Mouse (Mus musculus) kidney, embryonic 16.5 days (tissue): Measurements from ENCODE around the gene Gm44973. TPM values are rescaled to one million over a fixed set of nuclear protein-coding genes. Genes with fewer than 3 reads are reported as not detected.

Source experiments
- ATAC-seq: fragments of 200-750 bp; cut with Nextera tagmentation; 2 replicates; pipeline ENCODE4 v1.8.0; 2017; ENCODE audit warnings: moderate TSS enrichment; ENCODE audit not compliant: low FRiP score, low TSS enrichment
- H3K27ac ChIP-seq: fragments of 300-500 bp; sonication (generic); 2 replicates; pipeline ENCODE4 v1.5.1; 2014; ENCODE audit warnings: low read length
- H3K27me3 ChIP-seq: fragments of 300-500 bp; sonication (generic); 2 replicates; pipeline ENCODE4 v1.6.1; 2014; ENCODE audit warnings: low read length, control low read depth, mixed read lengths; ENCODE audit not compliant: insufficient read depth
- H3K36me3 ChIP-seq: fragments of 300-500 bp; sonication (generic); 2 replicates; pipeline ENCODE4 v1.6.1; 2014; ENCODE audit warnings: low read length, control low read depth, mixed read lengths; ENCODE audit not compliant: insufficient read depth
- H3K4me1 ChIP-seq: fragments of 300-500 bp; sonication (generic); 2 replicates; pipeline ENCODE4 v1.6.1; 2014; ENCODE audit warnings: low read length, control low read depth, mixed read lengths; ENCODE audit not compliant: insufficient read depth
- H3K4me2 ChIP-seq: fragments of 300-500 bp; sonication (generic); replicated peaks from 2 replicates; pipeline ENCODE4 v1.6.1; 2014; ENCODE audit warnings: low read depth, low read length
- H3K4me3 ChIP-seq: fragments of 300-500 bp; sonication (generic); 2 replicates; pipeline ENCODE4 v1.5.1; 2014; ENCODE audit warnings: mild to moderate bottlenecking, low read length
- H3K9ac ChIP-seq: fragments of 300-500 bp; sonication (generic); replicated peaks from 2 replicates; pipeline ENCODE4 v1.6.1; 2014; ENCODE audit warnings: low read length
- H3K9me3 ChIP-seq: fragments of 300-500 bp; sonication (generic); 2 replicates; pipeline ENCODE4 v1.6.1; 2016; ENCODE audit warnings: low read length, control low read depth
- WGBS: fragments of 180-500 bp; shearing (Covaris S2); extraction: QIAGEN DNeasy Blood & Tissue Kit; methylation state at CpG from one replicate; pipeline ENCODE4 v1.1.7; 2014; 5-methylcytosine and 5-hydroxymethylcytosine counted together
- polyA plus RNA-seq: library from polyadenylated mRNA; unstranded; fragments of >200 nt; fragmentation: Nextera tagmentation; extraction: Ambion mirVana; gene quantifications from 2 replicates; pipeline ENCODE4 v1.2.1, GENCODE M21; 2015

Gm44973 gene
- polyA plus RNA-seq, 1 experiment from 2014 or later, result 1.9 TPM

GRCm38 (mm10) chr7:5057804-5058203 is 42.5 kb downstream of the Gm44973 start:
- WGBS, result 30% methylated on average over 11 of the region's 11 CpGs
- Histone ChIP-seq H3K9me3 (no peaks in the 10 kb centered on the region), H3K9ac (no peak overlapping the region; the same call in 1 of the 2 replicates), H3K36me3 (no peaks in the 10 kb centered on the region), H3K27me3 (peaks cover 46% of the 10 kb centered on the region), H3K4me2 (peak overlapping the region; percentile 89), H3K4me1 (peaks cover 39% of the 10 kb centered on the region), H3K27ac (no peak overlapping the region), H3K4me3 (peak overlapping the region; percentile 62)
- ATAC-seq, result no peak

DNA sequence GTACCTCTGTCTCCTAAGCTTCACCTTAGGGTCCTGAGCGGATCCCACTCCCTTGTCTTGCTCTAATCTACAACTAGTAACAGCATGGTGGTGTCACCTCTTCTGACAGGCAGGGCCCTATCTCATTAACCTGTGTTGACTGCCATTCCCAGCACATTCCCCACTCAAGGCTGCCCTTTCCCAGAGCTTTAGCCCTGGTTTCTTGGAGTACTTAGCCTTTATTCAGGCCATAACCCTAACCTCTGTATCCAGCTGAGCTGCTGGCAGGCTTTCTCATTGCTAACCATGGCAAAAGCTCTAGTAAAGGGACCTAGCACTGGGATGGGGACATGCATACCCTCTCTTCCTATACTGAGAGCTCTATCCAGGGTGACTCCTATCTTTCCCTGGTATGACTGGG is 43.3 kb downstream of the Gm44973 start:
- H3K27me3 ChIP-seq, result peaks cover 38% of the 10 kb centered on the region
- H3K27ac ChIP-seq, result no peak overlapping the region
- H3K36me3 ChIP-seq, result no peaks in the 10 kb centered on the region
- no peak for ATAC-seq
- peak overlapping the region; percentile 19; the same call in 1 of the 2 replicates for H3K9ac ChIP-seq
- 92% methylated on average over 1 of the region's 1 CpGs for WGBS
- no peak overlapping the region for H3K4me3 ChIP-seq
- peaks cover 36% of the 10 kb centered on the region for H3K4me1 ChIP-seq
- no peak overlapping the region for H3K4me2 ChIP-seq
- H3K9me3 ChIP-seq, result no peaks in the 10 kb centered on the region

DNA sequence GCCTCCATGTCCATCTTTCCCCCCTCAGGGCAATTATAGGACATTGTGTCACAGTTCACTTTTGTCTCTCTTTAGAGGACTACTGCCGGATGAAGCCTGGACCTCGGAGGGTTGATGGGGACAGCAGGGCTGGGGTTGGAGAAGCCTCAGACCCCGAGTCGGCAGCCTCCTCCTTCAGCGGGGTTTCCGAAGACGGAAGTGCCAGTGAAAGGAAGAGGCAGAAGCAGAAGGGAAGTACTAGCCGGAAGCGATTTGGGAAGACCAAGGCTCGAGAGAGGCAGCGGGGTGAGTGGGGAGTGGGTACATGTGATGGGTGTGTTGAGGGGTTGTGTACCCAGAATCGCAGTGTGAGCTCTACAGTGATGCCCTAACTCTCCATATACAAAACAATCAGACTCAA is 44.1 kb downstream of the Gm44973 start:
- Histone ChIP-seq H3K27me3 (peaks cover 30% of the 10 kb centered on the region), H3K9me3 (no peaks in the 10 kb centered on the region), H3K4me1 (peaks cover 37% of the 10 kb centered on the region), H3K27ac (no peak overlapping the region), H3K4me3 (no peak overlapping the region), H3K36me3 (no peaks in the 10 kb centered on the region), H3K9ac (peak overlapping the region; percentile 98; the same call in 1 of the 2 replicates), H3K4me2 (no peak overlapping the region)
- ATAC-seq, result no peak
- 90% methylated on average over 12 of the region's 12 CpGs for WGBS

- no peaks in the 10 kb centered on the region for H3K9me3 ChIP-seq
- H3K36me3 ChIP-seq, result no peaks in the 10 kb centered on the region
- peaks cover 39% of the 10 kb centered on the region for H3K4me1 ChIP-seq
- peaks cover 21% of the 10 kb centered on the region for H3K27me3 ChIP-seq
- peak overlapping the region; percentile 100 for H3K27ac ChIP-seq
- H3K9ac ChIP-seq, result peak overlapping the region; percentile 98
- peak overlapping the region; percentile 79 for H3K4me3 ChIP-seq
- peak; percentile 5; the same call in 1 of the 2 replicates for ATAC-seq
- H3K4me2 ChIP-seq, result peak overlapping the region; percentile 96
- WGBS, result 1% methylated on average over 27 of the region's 27 CpGs
These were observed 45.0 kb downstream of the Gm44973 start for GRCm38 (mm10) chr7:5060239-5060731.

GRCm38 (mm10) chr7:5060944-5061773 is 45.9 kb downstream of the Gm44973 start:
- Histone ChIP-seq H3K9ac (peak overlapping the region; percentile 98), H3K27me3 (peaks cover 13% of the 10 kb centered on the region), H3K4me1 (peaks cover 43% of the 10 kb centered on the region), H3K27ac (peak overlapping the region; percentile 100), H3K9me3 (no peaks in the 10 kb centered on the region), H3K36me3 (peaks cover under 1% of the 10 kb centered on the region; the same call in 1 of the 2 replicates), H3K4me2 (peak overlapping the region; percentile 96), H3K4me3 (peak overlapping the region; percentile 79)
- ATAC-seq, result peak; percentile 88
- WGBS, result under 1% methylated on average over 60 of the region's 60 CpGs

- H3K36me3 ChIP-seq, result peaks cover 7% of the 10 kb centered on the region; the same call in 1 of the 2 replicates
- peaks cover 8% of the 10 kb centered on the region; the same call in 1 of the 2 replicates for H3K27me3 ChIP-seq
- peak; percentile 83 for ATAC-seq
- under 1% methylated on average over 57 of the region's 65 CpGs for WGBS
- H3K4me1 ChIP-seq, result peaks cover 41% of the 10 kb centered on the region
- H3K27ac ChIP-seq, result peak within 1 kb of the TSS; percentile 100
- H3K4me3 ChIP-seq, result peak within 1 kb of the TSS; percentile 79
- H3K9ac ChIP-seq, result peak within 1 kb of the TSS; percentile 98
- H3K4me2 ChIP-seq, result peak within 1 kb of the TSS; percentile 96
- no peaks in the 10 kb centered on the region for H3K9me3 ChIP-seq
These were observed 46.6 kb downstream of the Gm44973 start, which contains the start of gene U2af2 for GRCm38 (mm10) chr7:5061774-5062359. TSS of gene U2af2 (plus strand) at chr7:5062143.

- H3K36me3 ChIP-seq, result peaks cover 13% of the 10 kb centered on the region; the same call in 1 of the 2 replicates
- peak overlapping the region; percentile 98 for H3K9ac ChIP-seq
- H3K9me3 ChIP-seq, result no peaks in the 10 kb centered on the region
- WGBS, result under 1% methylated on average over 51 of the region's 51 CpGs
- H3K27ac ChIP-seq, result peak overlapping the region; percentile 95
- H3K4me1 ChIP-seq, result peaks cover 35% of the 10 kb centered on the region
- H3K27me3 ChIP-seq, result peaks cover 4% of the 10 kb centered on the region; the same call in 1 of the 2 replicates
- peak overlapping the region; percentile 96 for H3K4me2 ChIP-seq
- ATAC-seq, result peak; percentile 32; the same call in 1 of the 2 replicates
- H3K4me3 ChIP-seq, result peak overlapping the region; percentile 79
These were observed 47.2 kb downstream of the Gm44973 start for GRCm38 (mm10) chr7:5062360-5063001.

- H3K9me3 ChIP-seq, result no peaks in the 10 kb centered on the region
- H3K27me3 ChIP-seq, result no peaks in the 10 kb centered on the region
- no peak overlapping the region for H3K9ac ChIP-seq
- 93% methylated on average over 6 of the region's 6 CpGs for WGBS
- peaks cover 34% of the 10 kb centered on the region for H3K36me3 ChIP-seq
- no peak overlapping the region for H3K27ac ChIP-seq
- H3K4me3 ChIP-seq, result no peak overlapping the region
- peaks cover 27% of the 10 kb centered on the region for H3K4me1 ChIP-seq
- no peak overlapping the region for H3K4me2 ChIP-seq
- ATAC-seq, result no peak
These were observed 49.6 kb downstream of the Gm44973 start for GRCm38 (mm10) chr7:5064886-5065285.

DNA sequence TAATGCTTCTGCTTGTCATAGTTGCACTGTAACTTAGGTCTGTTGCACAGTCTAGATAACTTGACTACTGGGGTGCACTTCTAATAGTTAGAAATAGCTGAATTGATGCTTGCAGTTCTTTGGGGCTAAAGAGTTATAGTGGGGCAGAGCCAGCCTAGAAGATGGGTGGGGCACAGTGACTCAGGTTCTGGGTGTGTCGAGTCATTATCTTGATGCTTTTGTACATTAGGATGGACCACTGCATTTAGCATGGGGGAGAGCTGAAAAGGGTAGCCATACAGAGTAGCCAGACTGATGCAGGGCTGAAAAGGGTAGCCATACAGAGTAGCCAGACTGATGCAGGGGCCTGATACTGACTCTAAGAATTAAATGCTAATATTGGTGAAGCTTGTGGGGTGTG is 58.3 kb downstream of the Gm44973 start:
- Histone ChIP-seq H3K27me3 (no peaks in the 10 kb centered on the region), H3K36me3 (peaks cover 89% of the 10 kb centered on the region), H3K4me3 (no peak overlapping the region), H3K4me2 (no peak overlapping the region), H3K9ac (no peak overlapping the region), H3K9me3 (no peaks in the 10 kb centered on the region), H3K4me1 (no peaks in the 10 kb centered on the region), H3K27ac (no peak overlapping the region)
- WGBS, result 88% methylated on average over 1 of the region's 1 CpGs
- ATAC-seq, result no peak
